Mouse (Mus musculus) heart, adult 2 months (tissue): ENCODE results near the gene Hprt. TPM values are rescaled to one million over a fixed set of nuclear protein-coding genes. Genes with fewer than 3 reads are reported as not detected.
"Not testable (repeated sequence)": the region's sequence is repeated elsewhere in the genome, so short reads cannot be mapped to it uniquely, and the experiment has no call there.

Experiments
- DNase-seq, 2 experiments: peaks; one replicate each; pipeline ENCODE4 v3.0.0; 2021
- H3K27ac ChIP-seq: fragments of 200-600 bp; 2 replicates; pipeline ENCODE4 v1.8.1; 2022
- H3K27me3 ChIP-seq: fragments of 200-500 bp; 2 replicates; pipeline ENCODE4 v1.6.1; 2012; ENCODE audit warnings: mild to moderate bottlenecking, low read length, inconsistent platforms, mixed read lengths; ENCODE audit not compliant: control insufficient read depth, insufficient read depth
- H3K36me3 ChIP-seq: fragments of 200-500 bp; 2 replicates; pipeline ENCODE4 v1.6.1; 2012; ENCODE audit warnings: low read length, inconsistent platforms; ENCODE audit not compliant: control insufficient read depth, insufficient read depth
- H3K4me1 ChIP-seq: fragments of 200-500 bp; 2 replicates; pipeline ENCODE4 v1.6.1; 2011; ENCODE audit warnings: low read length; ENCODE audit not compliant: control insufficient read depth, insufficient read depth
- H3K4me3 ChIP-seq: fragments of 200-600 bp; 2 replicates; pipeline ENCODE4 v1.8.1; 2022
- H3K79me2 ChIP-seq: fragments of 200-500 bp; replicated peaks from 2 replicates; pipeline ENCODE4 v1.6.1; 2012; ENCODE audit warnings: mild to moderate bottlenecking, inconsistent platforms, low read length, moderate library complexity, mixed read lengths; ENCODE audit not compliant: control insufficient read depth, insufficient read depth
- H3K9ac ChIP-seq: fragments of 200-500 bp; 2 replicates; pipeline ENCODE4 v1.6.1; 2012; ENCODE audit warnings: low read depth, mild to moderate bottlenecking, control low read depth, inconsistent platforms, low read length, mixed read lengths
- CTCF ChIP-seq: fragments of 200-600 bp; IDR thresholded peaks from 2 replicates; pipeline ENCODE4 v1.8.1; 2022; ENCODE audit warnings: antibody characterized with exemption, mild to moderate bottlenecking, moderate library complexity
- EP300 ChIP-seq: fragments of 200-500 bp; IDR thresholded peaks from 2 replicates; pipeline ENCODE4 v1.6.1; 2011; ENCODE audit warnings: low read depth, low read length, control low read depth; ENCODE audit not compliant: insufficient read depth
- POLR2A ChIP-seq: fragments of 200-500 bp; IDR thresholded peaks from 2 replicates; pipeline ENCODE4 v1.6.1; 2011; ENCODE audit warnings: mild to moderate bottlenecking, low read depth, low read length, control low read depth; ENCODE audit not compliant: insufficient read depth
- WGBS: fragments of 180-500 bp; shearing (Covaris S2); methylation state at CpG from one replicate; pipeline ENCODE4 v1.1.7; 2018; 5-methylcytosine and 5-hydroxymethylcytosine counted together
- intact Hi-C: fragments of 180-260 bp; cut with DNase I; formaldehyde crosslinking; loops from one replicate; pipeline ENCODE4 v1.15.1; 2025
- polyA plus RNA-seq: library from polyadenylated mRNA; depleted of rRNA; stranded (reverse); fragments of >200 nt; gene quantifications from 2 replicates; pipeline ENCODE4 v1.2.3, GENCODE M21; 2012
- total RNA-seq, 2 experiments: library from RNA; stranded (reverse); gene quantifications; 2 replicates each; pipeline ENCODE4 v1.2.3; 2021

The Hprt gene
- total and polyA plus RNA-seq, 3 experiments, result 16.1 to 65.8 (median 47.4) TPM

DNA sequence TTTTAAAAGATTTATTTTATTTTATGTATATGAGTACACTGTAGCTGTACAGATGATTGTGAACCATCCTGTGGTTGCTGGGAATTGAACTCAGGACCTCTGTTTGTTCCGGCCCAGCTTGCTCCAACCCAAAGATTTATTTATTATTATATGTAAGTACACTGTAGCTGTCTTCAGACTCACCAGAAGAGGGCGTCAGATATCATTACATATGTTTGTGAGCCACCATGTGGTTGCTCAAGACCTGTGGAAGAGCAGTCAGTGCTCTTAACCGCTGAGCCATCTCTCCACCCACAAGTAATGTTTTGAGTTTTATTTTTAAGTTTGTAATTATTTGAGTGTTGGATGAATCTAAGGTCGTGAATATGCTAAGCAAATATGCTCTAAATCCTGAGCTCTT is 16.9 kb downstream of the Hprt start:
- H3K79me2 ChIP-seq, result not testable (repeated sequence)

DNA sequence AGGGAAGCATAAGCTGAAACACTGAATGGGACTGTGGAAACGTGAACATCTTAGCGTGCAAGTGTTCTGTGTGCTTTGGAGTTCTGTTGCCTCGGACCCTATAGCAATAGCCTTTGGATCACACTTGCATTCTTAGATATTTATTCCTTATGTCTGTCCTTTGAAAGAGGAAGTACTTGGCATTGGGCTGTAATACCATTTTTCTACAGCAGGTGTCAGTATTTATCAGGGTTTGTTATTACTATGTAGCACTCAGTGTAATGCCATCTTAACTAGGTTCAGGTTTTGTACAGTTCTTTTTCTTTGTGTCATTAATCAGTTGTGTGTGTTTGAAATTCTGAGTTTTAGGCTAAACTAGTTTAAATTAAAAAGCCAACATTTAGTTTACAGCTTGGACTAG is 18.1 kb downstream of the Hprt start:
- DNase-seq, result no peak
- H3K27ac ChIP-seq, result no peak overlapping the region
- H3K36me3 ChIP-seq, result no peaks in the 10 kb centered on the region
- H3K79me2 ChIP-seq, result no peaks in the 10 kb centered on the region
- no peak overlapping the region for H3K4me3 ChIP-seq
- TF ChIP-seq CTCF (peak; percentile 94; the same call in 1 of the 2 replicates), EP300 (no peak)
- WGBS, result 29% methylated on average over 3 of the region's 3 CpGs
- no peaks in the 10 kb centered on the region for H3K27me3 ChIP-seq
- H3K9ac ChIP-seq, result no peak overlapping the region
- no peaks in the 10 kb centered on the region for H3K4me1 ChIP-seq
- intact Hi-C loops, result loop anchor here (5.0 kb wide), 1 partner anchor 251 kb away; no protein-coding TSS in a partner anchor

More for the DNA sequence above, 16.9 kb downstream of the Hprt start:
- not testable (repeated sequence) for H3K27ac ChIP-seq, H3K27me3 ChIP-seq, DNase-seq, H3K4me1 ChIP-seq, H3K9ac ChIP-seq, H3K36me3 ChIP-seq, H3K4me3 ChIP-seq
- intact Hi-C loops, result loop anchor here (5.0 kb wide), 1 partner anchor 252 kb away; no protein-coding TSS in a partner anchor
- 59% methylated on average over 4 of the region's 4 CpGs for WGBS
- TF ChIP-seq CTCF, result peak; percentile 37

DNA sequence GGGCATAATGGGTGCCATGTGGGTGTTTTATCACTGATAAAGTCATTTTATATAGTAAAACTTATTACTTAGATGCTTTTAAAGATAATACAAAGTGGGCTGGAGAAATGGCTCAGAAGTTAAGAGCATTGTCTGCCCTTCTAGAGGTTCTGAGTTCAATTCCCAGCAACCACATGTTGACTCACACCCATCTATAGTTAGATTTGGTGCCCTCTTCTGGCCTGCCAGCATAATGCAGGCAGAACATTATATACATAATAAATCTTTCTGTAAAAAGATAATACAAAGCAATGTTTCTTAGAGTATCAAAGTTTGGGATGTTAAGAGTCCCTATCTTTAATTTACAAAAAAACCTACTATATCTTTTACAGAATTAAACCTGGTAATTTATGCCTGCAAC is 27.6 kb downstream of the Hprt start:
- Histone ChIP-seq H3K79me2 (no peaks in the 10 kb centered on the region), H3K4me1 (no peaks in the 10 kb centered on the region), H3K9ac (no peak overlapping the region), H3K27me3 (no peaks in the 10 kb centered on the region), H3K27ac (no peak overlapping the region), H3K4me3 (no peak overlapping the region), H3K36me3 (no peaks in the 10 kb centered on the region)
- intact Hi-C loops, result no loop called here
- peak; percentile 77 for TF ChIP-seq CTCF
- no peak for TF ChIP-seq EP300
- peak in 1 of 2 experiments; percentile 21 for DNase-seq

DNA sequence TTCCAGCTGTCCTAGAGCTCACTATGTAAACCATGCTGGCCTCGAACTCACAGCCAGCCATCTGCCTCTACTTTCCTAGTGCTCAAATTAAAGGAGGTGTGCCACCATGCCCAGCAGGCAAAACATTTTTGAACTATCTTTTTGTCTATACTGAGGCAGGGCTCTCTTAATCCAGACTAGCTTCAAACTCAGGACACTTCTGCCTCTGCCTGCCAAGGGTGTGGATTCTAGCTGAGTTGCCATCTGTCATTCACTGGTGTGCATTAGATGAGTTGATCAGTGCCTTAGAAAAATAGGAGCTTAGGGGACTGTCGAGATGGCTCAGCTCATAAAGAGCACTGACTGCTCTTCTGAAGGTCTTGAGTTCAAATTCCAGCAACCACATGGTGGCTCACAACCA is 35.1 kb downstream of the Hprt start:
- Histone ChIP-seq H3K36me3 (no peaks in the 10 kb centered on the region), H3K27me3 (no peaks in the 10 kb centered on the region), H3K79me2 (no peaks in the 10 kb centered on the region), H3K9ac (no peak overlapping the region), H3K4me3 (no peak overlapping the region), H3K27ac (no peak overlapping the region), H3K4me1 (no peaks in the 10 kb centered on the region)
- intact Hi-C loops, result loop anchor here (5.0 kb wide), 2 partner anchors 94 to 234 kb away; no protein-coding TSS in a partner anchor
- WGBS, result 84% methylated on average over 2 of the region's 2 CpGs
- TF ChIP-seq EP300, result no peak
- TF ChIP-seq POLR2A, result no peak
- TF ChIP-seq CTCF, result no peak
- DNase-seq, result no peak

DNA sequence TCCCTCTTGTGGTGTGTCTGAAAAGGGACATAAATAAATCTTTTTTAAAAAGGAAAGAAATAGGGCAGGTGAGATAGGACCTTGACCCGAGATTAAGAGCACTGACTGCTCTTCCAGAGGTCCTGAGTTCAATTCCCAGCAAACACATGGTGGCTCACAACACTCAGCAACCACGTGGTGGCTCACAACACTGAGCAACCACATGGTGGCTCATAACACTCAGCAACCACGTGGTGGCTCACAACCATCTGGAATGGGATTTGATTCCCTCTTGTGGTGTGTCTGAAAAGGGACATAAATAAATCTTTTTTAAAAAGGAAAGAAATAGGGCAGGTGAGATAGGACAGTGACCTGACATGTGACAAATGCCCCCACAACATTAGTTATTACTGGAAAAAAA is 36.3 kb downstream of the Hprt start:
- WGBS, result 22% methylated on average over 3 of the region's 3 CpGs
- not testable (repeated sequence) for H3K79me2 ChIP-seq, H3K9ac ChIP-seq, H3K36me3 ChIP-seq, H3K4me1 ChIP-seq, DNase-seq, H3K4me3 ChIP-seq, H3K27me3 ChIP-seq, H3K27ac ChIP-seq
- TF ChIP-seq CTCF, result peak; percentile 73
- intact Hi-C loops, result loop anchor here (2.0 to 5.0 kb wide), 3 partner anchors 93 to 233 kb away; no protein-coding TSS in a partner anchor

DNA sequence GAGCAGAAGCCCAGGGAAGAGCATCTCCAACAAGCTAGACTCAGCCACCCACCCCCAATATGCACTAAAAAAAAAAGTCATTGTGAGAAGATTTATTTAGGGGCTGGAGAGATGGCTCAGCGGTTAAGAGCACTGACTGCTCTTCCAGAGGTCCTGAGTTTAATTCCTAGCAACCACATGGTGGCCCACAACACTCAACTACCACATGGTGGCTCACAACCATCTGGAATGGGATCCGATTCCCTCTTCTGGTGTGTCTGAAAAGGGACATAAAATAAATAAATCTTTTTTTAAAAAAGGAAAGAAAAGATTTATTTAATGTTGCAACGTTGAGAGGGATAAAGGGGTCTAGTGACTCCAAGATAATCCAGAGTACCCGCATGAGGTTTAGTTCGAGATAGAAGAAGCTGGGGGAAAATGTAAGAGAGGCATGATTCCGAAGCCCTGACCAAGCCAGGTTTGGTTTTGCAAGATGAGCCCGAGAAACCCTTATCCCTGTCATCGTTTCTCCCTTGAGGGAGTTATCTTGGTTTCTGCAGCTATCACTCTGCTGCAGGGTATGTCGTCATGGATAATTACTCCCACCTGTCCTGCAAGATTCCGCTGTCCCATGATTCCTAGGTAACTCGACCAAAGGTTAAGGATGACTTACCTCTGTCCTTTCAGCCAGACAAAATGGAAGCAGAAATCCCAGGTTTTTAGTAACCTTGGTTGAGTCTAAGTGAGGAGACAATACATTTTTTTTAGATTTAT is 37.7 kb downstream of the Hprt start:
- DNase-seq, result no peak
- intact Hi-C loops, result loop anchor here (2.0 kb wide), 1 partner anchor 207 kb away; no protein-coding TSS in a partner anchor
- Histone ChIP-seq H3K4me1 (no peaks in the 10 kb centered on the region), H3K4me3 (no peak overlapping the region), H3K79me2 (no peaks in the 10 kb centered on the region), H3K36me3 (no peaks in the 10 kb centered on the region), H3K27me3 (no peaks in the 10 kb centered on the region), H3K27ac (no peak overlapping the region), H3K9ac (no peak overlapping the region)
- WGBS, result 56% methylated on average over 11 of the region's 11 CpGs
- TF ChIP-seq CTCF (peak; percentile 46), EP300 (no peak), POLR2A (no peak)
